Mouse (Mus musculus): ENCODE data around the gene Mad1l1. TPM values are rescaled to one million over a fixed set of nuclear protein-coding genes. Genes with fewer than 3 reads are reported as not detected.

The Mad1l1 gene
- polyA plus RNA-seq, 1 experiment from 2014 or later, result 27.8 TPM

- H3K4me3 ChIP-seq (ENCODE audit: low read length), result no peak overlapping the region
- WGBS, result 88% methylated on average over 20 of the region's 20 CpGs
- H3K36me3 ChIP-seq (ENCODE audit: control insufficient read depth, insufficient read depth), result no peaks in the 10 kb centered on the region
- no peak for ATAC-seq (replicated peaks; ENCODE audit: extremely low read depth, insufficient read depth, low FRiP score)
- no peaks in the 10 kb centered on the region for H3K9me3 ChIP-seq (replicated peaks; ENCODE audit: control insufficient read depth, low read length)
- no peak overlapping the region for H3K9ac ChIP-seq (ENCODE audit: low read length)
- no peak overlapping the region for H3K4me2 ChIP-seq (ENCODE audit: low read depth, low read length)
- H3K27ac ChIP-seq (ENCODE audit: low read length), result no peak overlapping the region
- peaks cover 6% of the 10 kb centered on the region; the same call in 1 of the 2 replicates for H3K4me1 ChIP-seq (ENCODE audit: control insufficient read depth, insufficient read depth, low read length)
- H3K27me3 ChIP-seq (ENCODE audit: control insufficient read depth, insufficient read depth, low read length), result no peaks in the 10 kb centered on the region
Measured at GRCm38 (mm10) chr5:140223070-140224053, 98.0 kb downstream of the Mad1l1 start.

GRCm38 (mm10) chr5:140221016-140221650 lies 100.2 kb downstream of the Mad1l1 start:
- H3K4me2 ChIP-seq (ENCODE audit: low read depth, low read length), result no peak overlapping the region
- no peak overlapping the region for H3K9ac ChIP-seq (ENCODE audit: low read length)
- no peak overlapping the region for H3K27ac ChIP-seq (ENCODE audit: low read length)
- no peak for ATAC-seq (replicated peaks; ENCODE audit: extremely low read depth, insufficient read depth, low FRiP score)
- H3K4me3 ChIP-seq (ENCODE audit: low read length), result no peak overlapping the region
- H3K4me1 ChIP-seq (ENCODE audit: control insufficient read depth, insufficient read depth, low read length), result peaks cover 26% of the 10 kb centered on the region
- 68% methylated on average over 3 of the region's 3 CpGs for WGBS
- H3K27me3 ChIP-seq (ENCODE audit: control insufficient read depth, insufficient read depth, low read length), result no peaks in the 10 kb centered on the region
- no peaks in the 10 kb centered on the region for H3K36me3 ChIP-seq (ENCODE audit: control insufficient read depth, insufficient read depth)
- H3K9me3 ChIP-seq (replicated peaks; ENCODE audit: control insufficient read depth, low read length), result no peaks in the 10 kb centered on the region

GRCm38 (mm10) chr5:140219252-140219651 lies 102.1 kb downstream of the Mad1l1 start:
- ATAC-seq (replicated peaks; ENCODE audit: extremely low read depth, insufficient read depth, low FRiP score), result no peak

GRCm38 (mm10) chr5:140217900-140218299 lies 103.5 kb downstream of the Mad1l1 start:
- ATAC-seq (replicated peaks; ENCODE audit: extremely low read depth, insufficient read depth, low FRiP score), result no peak
- no peaks in the 10 kb centered on the region for H3K27me3 ChIP-seq (ENCODE audit: control insufficient read depth, insufficient read depth, low read length)
- WGBS, result 26% methylated on average over 2 of the region's 2 CpGs
- H3K27ac ChIP-seq (ENCODE audit: low read length), result no peak overlapping the region
- H3K36me3 ChIP-seq (ENCODE audit: control insufficient read depth, insufficient read depth), result no peaks in the 10 kb centered on the region
- H3K4me1 ChIP-seq (ENCODE audit: control insufficient read depth, insufficient read depth, low read length), result peaks cover 26% of the 10 kb centered on the region
- H3K9me3 ChIP-seq (replicated peaks; ENCODE audit: control insufficient read depth, low read length), result no peaks in the 10 kb centered on the region
- H3K4me2 ChIP-seq (ENCODE audit: low read depth, low read length), result no peak overlapping the region
- no peak overlapping the region for H3K9ac ChIP-seq (ENCODE audit: low read length)
- no peak overlapping the region for H3K4me3 ChIP-seq (ENCODE audit: low read length)

More at GRCm38 (mm10) chr5:140219252-140219651, 102.1 kb downstream of the Mad1l1 start:
- H3K9ac ChIP-seq (ENCODE audit: low read length), result no peak overlapping the region
- no peak overlapping the region for H3K27ac ChIP-seq (ENCODE audit: low read length)
- no peaks in the 10 kb centered on the region for H3K27me3 ChIP-seq (ENCODE audit: control insufficient read depth, insufficient read depth, low read length)
- H3K4me3 ChIP-seq (ENCODE audit: low read length), result no peak overlapping the region
- no peaks in the 10 kb centered on the region for H3K9me3 ChIP-seq (replicated peaks; ENCODE audit: control insufficient read depth, low read length)
- peaks cover 26% of the 10 kb centered on the region for H3K4me1 ChIP-seq (ENCODE audit: control insufficient read depth, insufficient read depth, low read length)
- H3K4me2 ChIP-seq (ENCODE audit: low read depth, low read length), result no peak overlapping the region
- 76% methylated on average over 1 of the region's 1 CpGs for WGBS
- no peaks in the 10 kb centered on the region for H3K36me3 ChIP-seq (ENCODE audit: control insufficient read depth, insufficient read depth)

GRCm38 (mm10) chr5:140217083-140217482 lies 104.3 kb downstream of the Mad1l1 start:
- peak overlapping the region; percentile 44; the same call in 1 of the 2 replicates for H3K27ac ChIP-seq (ENCODE audit: low read length)
- H3K36me3 ChIP-seq (ENCODE audit: control insufficient read depth, insufficient read depth), result no peaks in the 10 kb centered on the region
- no peaks in the 10 kb centered on the region for H3K9me3 ChIP-seq (replicated peaks; ENCODE audit: control insufficient read depth, low read length)
- peak; percentile 68 for ATAC-seq (replicated peaks; ENCODE audit: extremely low read depth, insufficient read depth, low FRiP score)
- H3K4me2 ChIP-seq (ENCODE audit: low read depth, low read length), result no peak overlapping the region
- 34% methylated on average over 3 of the region's 3 CpGs for WGBS
- H3K9ac ChIP-seq (ENCODE audit: low read length), result no peak overlapping the region
- no peak overlapping the region for H3K4me3 ChIP-seq (ENCODE audit: low read length)
- 0 out of 2 replicates have a peak, but pooled peaks cover 4% of the 10 kb centered on the region for H3K27me3 ChIP-seq (ENCODE audit: control insufficient read depth, insufficient read depth, low read length)
- peaks cover 26% of the 10 kb centered on the region for H3K4me1 ChIP-seq (ENCODE audit: control insufficient read depth, insufficient read depth, low read length)

GRCm38 (mm10) chr5:140215471-140216087 lies 105.8 kb downstream of the Mad1l1 start:
- H3K27ac ChIP-seq (ENCODE audit: low read length), result peak overlapping the region; percentile 28; the same call in 1 of the 2 replicates
- no peaks in the 10 kb centered on the region for H3K36me3 ChIP-seq (ENCODE audit: control insufficient read depth, insufficient read depth)
- no peak for ATAC-seq (replicated peaks; ENCODE audit: extremely low read depth, insufficient read depth, low FRiP score)
- 0 out of 2 replicates have a peak, but pooled peaks cover 4% of the 10 kb centered on the region for H3K27me3 ChIP-seq (ENCODE audit: control insufficient read depth, insufficient read depth, low read length)
- H3K9ac ChIP-seq (ENCODE audit: low read length), result no peak overlapping the region
- no peak overlapping the region for H3K4me3 ChIP-seq (ENCODE audit: low read length)
- WGBS, result 64% methylated on average over 4 of the region's 4 CpGs
- H3K4me1 ChIP-seq (ENCODE audit: control insufficient read depth, insufficient read depth, low read length), result peaks cover 19% of the 10 kb centered on the region
- no peaks in the 10 kb centered on the region for H3K9me3 ChIP-seq (replicated peaks; ENCODE audit: control insufficient read depth, low read length)
- no peak overlapping the region for H3K4me2 ChIP-seq (ENCODE audit: low read depth, low read length)

GRCm38 (mm10) chr5:140213001-140213400 lies 108.4 kb downstream of the Mad1l1 start:
- Histone ChIP-seq H3K9me3 (replicated peaks; ENCODE audit: control insufficient read depth, low read length) (no peaks in the 10 kb centered on the region), H3K36me3 (ENCODE audit: control insufficient read depth, insufficient read depth) (no peaks in the 10 kb centered on the region), H3K9ac (ENCODE audit: low read length) (no peak overlapping the region), H3K4me2 (ENCODE audit: low read depth, low read length) (no peak overlapping the region), H3K27ac (ENCODE audit: low read length) (no peak overlapping the region), H3K4me3 (ENCODE audit: low read length) (no peak overlapping the region), H3K4me1 (ENCODE audit: control insufficient read depth, insufficient read depth, low read length) (peaks cover 28% of the 10 kb centered on the region), H3K27me3 (ENCODE audit: control insufficient read depth, insufficient read depth, low read length) (0 out of 2 replicates have a peak, but pooled peaks cover 4% of the 10 kb centered on the region)
- no peak for ATAC-seq (replicated peaks; ENCODE audit: extremely low read depth, insufficient read depth, low FRiP score)
- 73% methylated on average over 4 of the region's 4 CpGs for WGBS

- Histone ChIP-seq H3K4me2 (ENCODE audit: low read depth, low read length) (no peak overlapping the region), H3K36me3 (ENCODE audit: control insufficient read depth, insufficient read depth) (no peaks in the 10 kb centered on the region), H3K4me3 (ENCODE audit: low read length) (no peak overlapping the region), H3K9me3 (replicated peaks; ENCODE audit: control insufficient read depth, low read length) (no peaks in the 10 kb centered on the region), H3K27ac (ENCODE audit: low read length) (peak overlapping the region; percentile 30; the same call in 1 of the 2 replicates), H3K9ac (ENCODE audit: low read length) (no peak overlapping the region), H3K4me1 (ENCODE audit: control insufficient read depth, insufficient read depth, low read length) (peaks cover 11% of the 10 kb centered on the region), H3K27me3 (ENCODE audit: control insufficient read depth, insufficient read depth, low read length) (0 out of 2 replicates have a peak, but pooled peaks cover 4% of the 10 kb centered on the region)
- 70% methylated on average over 6 of the region's 6 CpGs for WGBS
- no peak for ATAC-seq (replicated peaks; ENCODE audit: extremely low read depth, insufficient read depth, low FRiP score)
Measured at GRCm38 (mm10) chr5:140210417-140211184, 110.8 kb downstream of the Mad1l1 start.

Measured in heart, embryonic 16.5 days (tissue).